ENCODE assay signal across 8 mouse cellular contexts in genomic region chrX:13072461-13072982, GRCm38 (mm10). TPM values are rescaled to one million over a fixed set of nuclear protein-coding genes. Genes with fewer than 3 reads are reported as not detected.
DNase-seq lines count a peak whose midpoint lies in the region; ATAC-seq lines count a peak whose summit lies in the region.

No protein-coding gene starts in this region.

- peaks cover 8% of the 10 kb centered on the region; the same call in 1 of the 2 replicates for H3K27me3 ChIP-seq in hindbrain, embryonic 11.5 days (ENCODE audit: control insufficient read depth, insufficient read depth, low read length)

- no peaks in the 10 kb centered on the region for H3K9me3 ChIP-seq in hindbrain, embryonic 11.5 days (ENCODE audit: control insufficient read depth, low read length)

- H3K4me3 ChIP-seq in hindbrain, embryonic 11.5 days (ENCODE audit: low read depth, low read length): peak overlapping the region; percentile 71

- peak; percentile 45 for ATAC-seq in hindbrain, embryonic 11.5 days (ENCODE audit: low FRiP score)

- DNase-seq in MN1 (ENCODE audit: low spot score): peak; percentile 75
- DNase-seq in cerebellum, adult 9-11 months: peak; percentile 84
- DNase-seq in frontal cortex, adult 2 months (ENCODE audit: extremely low spot score in 1 of 2, low spot score in 1 of 2): peak; percentile 48 to 54
- DNase-seq in hindbrain, embryonic 11.5 days (ENCODE audit: low spot score): peak; percentile 70
- DNase-seq in layer of hippocampus, postnatal 36 days: peak; percentile 57 to 63
- peak; percentile 71 for DNase-seq in lung, postnatal 14 days
- peak; percentile 57 for DNase-seq in ovary, postnatal 14 days (ENCODE audit: low spot score)
- DNase-seq in thymus, postnatal 10 days (ENCODE audit: low spot score in 2 of 2): peak; percentile 44 to 56

- peak overlapping the region; percentile 95 for H3K27ac ChIP-seq in hindbrain, embryonic 11.5 days (ENCODE audit: low read depth, low read length)

- H3K4me2 ChIP-seq in hindbrain, embryonic 11.5 days (replicated peaks; ENCODE audit: low read depth, low read length): peak overlapping the region; percentile 22

- WGBS in hindbrain, embryonic 11.5 days: 21% methylated on average over 46 of the region's 73 CpGs

- peak overlapping the region; percentile 81 for H3K9ac ChIP-seq in hindbrain, embryonic 11.5 days (ENCODE audit: low read depth, low read length)

- no peaks in the 10 kb centered on the region for H3K4me1 ChIP-seq in hindbrain, embryonic 11.5 days (replicated peaks; ENCODE audit: control insufficient read depth, insufficient read depth, low read length)

- no peaks in the 10 kb centered on the region for H3K36me3 ChIP-seq in hindbrain, embryonic 11.5 days (ENCODE audit: control insufficient read depth, insufficient read depth, low read length)

RNA-seq across cellular contexts. Expression of gene Usp9x, which starts 1.2 kb away (rescaled TPM):
- polyA plus RNA-seq in frontal cortex, adult 2 months (2012; rRNA removed): 49.5 and 54.3 TPM in 2 replicates
- polyA plus RNA-seq in hindbrain, embryonic 11.5 days (2014; fragmentation: Nextera tagmentation; extraction: Ambion mirVana): 62.2 and 83.6 TPM in 2 replicates
- 100 to 1,000 TPM; 222 to 240 TPM for total RNA-seq in layer of hippocampus, postnatal 36 days (2021)

Comparison
In these comparisons a context has a peak if more than half of its experiments do, and no peak if none do; other contexts are left out.
1. Peak in every context shown above with its lines: DNase-seq, ATAC-seq, H3K4me3 ChIP-seq and H3K27ac ChIP-seq.